Mouse (Mus musculus): ENCODE results near the gene Rassf2.

Gene Rassf2

GRCm38 (mm10) chr2:132024028-132024427, 6.0 kb downstream of the Rassf2 start:
- no peak for DNase-seq (ENCODE audit: low read depth, low spot score)
- no peaks in the 10 kb centered on the region; the same call in none of the 2 replicates for H3K36me3 ChIP-seq (ENCODE audit: control insufficient read depth, insufficient read depth, low read length, poor library complexity, severe bottlenecking)
- H3K27me3 ChIP-seq (ENCODE audit: control insufficient read depth, insufficient read depth, low read length, poor library complexity, severe bottlenecking): no peaks in the 10 kb centered on the region

GRCm38 (mm10) chr2:132022621-132023020, 7.4 kb downstream of the Rassf2 start:
- H3K27me3 ChIP-seq (ENCODE audit: control insufficient read depth, insufficient read depth, low read length, poor library complexity, severe bottlenecking): no peaks in the 10 kb centered on the region
- no peaks in the 10 kb centered on the region; the same call in none of the 2 replicates for H3K36me3 ChIP-seq (ENCODE audit: control insufficient read depth, insufficient read depth, low read length, poor library complexity, severe bottlenecking)
- DNase-seq (ENCODE audit: low read depth, low spot score): peak; percentile 83

GRCm38 (mm10) chr2:132021616-132022015, 8.4 kb downstream of the Rassf2 start:
- peak; percentile 38 for DNase-seq (ENCODE audit: low read depth, low spot score)
- no peaks in the 10 kb centered on the region for H3K27me3 ChIP-seq (ENCODE audit: control insufficient read depth, insufficient read depth, low read length, poor library complexity, severe bottlenecking)
- H3K36me3 ChIP-seq (ENCODE audit: control insufficient read depth, insufficient read depth, low read length, poor library complexity, severe bottlenecking): no peaks in the 10 kb centered on the region; the same call in none of the 2 replicates

GRCm38 (mm10) chr2:132020991-132021541, 9.0 kb downstream of the Rassf2 start:
- DNase-seq (ENCODE audit: low read depth, low spot score): peak; percentile 89
- Histone ChIP-seq H3K36me3 (ENCODE audit: control insufficient read depth, insufficient read depth, low read length, poor library complexity, severe bottlenecking) (no peaks in the 10 kb centered on the region; the same call in none of the 2 replicates), H3K27me3 (ENCODE audit: control insufficient read depth, insufficient read depth, low read length, poor library complexity, severe bottlenecking) (no peaks in the 10 kb centered on the region)

- peak; percentile 30 for DNase-seq (ENCODE audit: low read depth, low spot score)
- H3K27me3 ChIP-seq (ENCODE audit: control insufficient read depth, insufficient read depth, low read length, poor library complexity, severe bottlenecking): no peaks in the 10 kb centered on the region
- H3K36me3 ChIP-seq (ENCODE audit: control insufficient read depth, insufficient read depth, low read length, poor library complexity, severe bottlenecking): no peaks in the 10 kb centered on the region; the same call in none of the 2 replicates
These were observed 9.6 kb downstream of the Rassf2 start for GRCm38 (mm10) chr2:132020420-132020819.

GRCm38 (mm10) chr2:132019372-132019811, 10.7 kb downstream of the Rassf2 start:
- no peaks in the 10 kb centered on the region for H3K27me3 ChIP-seq (ENCODE audit: control insufficient read depth, insufficient read depth, low read length, poor library complexity, severe bottlenecking)
- peak; percentile 77 for DNase-seq (ENCODE audit: low read depth, low spot score)
- no peaks in the 10 kb centered on the region; the same call in none of the 2 replicates for H3K36me3 ChIP-seq (ENCODE audit: control insufficient read depth, insufficient read depth, low read length, poor library complexity, severe bottlenecking)

- H3K36me3 ChIP-seq (ENCODE audit: control insufficient read depth, insufficient read depth, low read length, poor library complexity, severe bottlenecking): no peaks in the 10 kb centered on the region; the same call in 1 of the 2 replicates
- peak; percentile 38 for DNase-seq (ENCODE audit: low read depth, low spot score)
These were observed 11.9 kb downstream of the Rassf2 start for GRCm38 (mm10) chr2:132018156-132018555.

GRCm38 (mm10) chr2:132017611-132018010, 12.4 kb downstream of the Rassf2 start:
- no peaks in the 10 kb centered on the region; the same call in 1 of the 2 replicates for H3K36me3 ChIP-seq (ENCODE audit: control insufficient read depth, insufficient read depth, low read length, poor library complexity, severe bottlenecking)
- DNase-seq (ENCODE audit: low read depth, low spot score): no peak
- H3K27me3 ChIP-seq (ENCODE audit: control insufficient read depth, insufficient read depth, low read length, poor library complexity, severe bottlenecking): no peaks in the 10 kb centered on the region

More at GRCm38 (mm10) chr2:132018156-132018555, 11.9 kb downstream of the Rassf2 start:
- no peaks in the 10 kb centered on the region for H3K27me3 ChIP-seq (ENCODE audit: control insufficient read depth, insufficient read depth, low read length, poor library complexity, severe bottlenecking)

- peaks cover 2% of the 10 kb centered on the region for H3K36me3 ChIP-seq (ENCODE audit: control insufficient read depth, insufficient read depth, low read length, poor library complexity, severe bottlenecking)
- DNase-seq (ENCODE audit: low read depth, low spot score): no peak
- H3K27me3 ChIP-seq (ENCODE audit: control insufficient read depth, insufficient read depth, low read length, poor library complexity, severe bottlenecking): no peaks in the 10 kb centered on the region
These were observed 14.0 kb downstream of the Rassf2 start for GRCm38 (mm10) chr2:132016034-132016433.

- DNase-seq (ENCODE audit: low read depth, low spot score): no peak
- Histone ChIP-seq H3K27me3 (ENCODE audit: control insufficient read depth, insufficient read depth, low read length, poor library complexity, severe bottlenecking) (no peaks in the 10 kb centered on the region), H3K36me3 (ENCODE audit: control insufficient read depth, insufficient read depth, low read length, poor library complexity, severe bottlenecking) (peaks cover 13% of the 10 kb centered on the region)
These were observed 16.9 kb downstream of the Rassf2 start for GRCm38 (mm10) chr2:132013152-132013551.

GRCm38 (mm10) chr2:132010781-132011180, 19.3 kb downstream of the Rassf2 start:
- Histone ChIP-seq H3K27me3 (ENCODE audit: control insufficient read depth, insufficient read depth, low read length, poor library complexity, severe bottlenecking) (no peaks in the 10 kb centered on the region), H3K36me3 (ENCODE audit: control insufficient read depth, insufficient read depth, low read length, poor library complexity, severe bottlenecking) (peaks cover 15% of the 10 kb centered on the region)
- DNase-seq (ENCODE audit: low read depth, low spot score): no peak

GRCm38 (mm10) chr2:132008186-132008585, 21.9 kb downstream of the Rassf2 start:
- Histone ChIP-seq H3K27me3 (ENCODE audit: control insufficient read depth, insufficient read depth, low read length, poor library complexity, severe bottlenecking) (no peaks in the 10 kb centered on the region), H3K36me3 (ENCODE audit: control insufficient read depth, insufficient read depth, low read length, poor library complexity, severe bottlenecking) (peaks cover 28% of the 10 kb centered on the region)
- DNase-seq (ENCODE audit: low read depth, low spot score): no peak

- DNase-seq (ENCODE audit: low read depth, low spot score): no peak
- Histone ChIP-seq H3K27me3 (ENCODE audit: control insufficient read depth, insufficient read depth, low read length, poor library complexity, severe bottlenecking) (no peaks in the 10 kb centered on the region), H3K36me3 (ENCODE audit: control insufficient read depth, insufficient read depth, low read length, poor library complexity, severe bottlenecking) (peaks cover 34% of the 10 kb centered on the region)
These were observed 22.6 kb downstream of the Rassf2 start for GRCm38 (mm10) chr2:132007475-132007819.

GRCm38 (mm10) chr2:132006561-132007474, 23.2 kb downstream of the Rassf2 start:
- peak; percentile 84 for DNase-seq (ENCODE audit: low read depth, low spot score)
- H3K27me3 ChIP-seq (ENCODE audit: control insufficient read depth, insufficient read depth, low read length, poor library complexity, severe bottlenecking): no peaks in the 10 kb centered on the region
- H3K36me3 ChIP-seq (ENCODE audit: control insufficient read depth, insufficient read depth, low read length, poor library complexity, severe bottlenecking): peaks cover 35% of the 10 kb centered on the region

- DNase-seq (ENCODE audit: low read depth, low spot score): no peak
- Histone ChIP-seq H3K36me3 (ENCODE audit: control insufficient read depth, insufficient read depth, low read length, poor library complexity, severe bottlenecking) (peaks cover 33% of the 10 kb centered on the region), H3K27me3 (ENCODE audit: control insufficient read depth, insufficient read depth, low read length, poor library complexity, severe bottlenecking) (no peaks in the 10 kb centered on the region)
These were observed 24.6 kb downstream of the Rassf2 start for GRCm38 (mm10) chr2:132005445-132005844.

All from splenic B cell, adult 2 months (primary cell).